Mouse (Mus musculus) CH12.LX (cell line): Measurements from ENCODE around the gene Plekhb2. TPM values are rescaled to one million over a fixed set of nuclear protein-coding genes. Genes with fewer than 3 reads are reported as not detected.

Experiments used
- DNase-seq: peaks from one replicate; pipeline ENCODE4 v3.0.0-alpha.2; 2013; ENCODE audit errors: extremely low read depth
- H3K27ac ChIP-seq: 2 replicates; pipeline ENCODE4 v1.5.1; 2012; ENCODE audit warnings: low read depth, mild to moderate bottlenecking, control low read depth, moderate library complexity; ENCODE audit not compliant: insufficient read depth
- H3K27me3 ChIP-seq: replicated peaks from 2 replicates; pipeline ENCODE3; 2012; ENCODE audit warnings: inconsistent platforms
- H3K36me3 ChIP-seq, 2 experiments: replicated peaks in 1 of 2; 2 replicates each; pipeline versions ENCODE3 to v1.6.1; 2012; ENCODE audit warnings: inconsistent platforms in 1 of 2, low read length in 1 of 2, mild to moderate bottlenecking in 1 of 2, mixed read lengths in 1 of 2, moderate library complexity in 1 of 2; ENCODE audit not compliant: control insufficient read depth in 1 of 2, insufficient read depth in 1 of 2
- H3K4me1 ChIP-seq, 2 experiments: 2 replicates each; pipeline ENCODE4 v1.6.1; 2012; ENCODE audit warnings: inconsistent platforms in 1 of 2, moderate library complexity in 1 of 2; ENCODE audit not compliant: insufficient read depth in 2 of 2, control insufficient read depth in 1 of 2
- H3K4me2 ChIP-seq: 2 replicates; pipeline ENCODE4 v1.6.1; 2012; ENCODE audit warnings: low read depth, mild to moderate bottlenecking, control low read depth; ENCODE audit not compliant: poor library complexity, insufficient read depth, severe bottlenecking
- H3K4me3 ChIP-seq, 3 experiments: fragments of 150-350 bp in 1 of 3; sonication (generic) in 1 of 3; replicated peaks in 1 of 3; 2 replicates each; pipeline versions ENCODE3 to v1.5.1; 2011 to 2012; ENCODE audit warnings: low read depth in 2 of 3, low read length in 2 of 3, mild to moderate bottlenecking in 2 of 3, moderate library complexity in 2 of 3, control low read depth in 1 of 3, improper control_type of control experiment in 1 of 3, inconsistent platforms in 1 of 3, mixed read lengths in 1 of 3; ENCODE audit not compliant: poor library complexity in 1 of 3
- H3K79me2 ChIP-seq: replicated peaks from 2 replicates; pipeline ENCODE4 v1.6.1; 2012; ENCODE audit warnings: mild to moderate bottlenecking, moderate library complexity; ENCODE audit not compliant: control insufficient read depth, poor library complexity, insufficient read depth, severe bottlenecking; ENCODE audit errors: extremely low read depth
- H3K9ac ChIP-seq: 2 replicates; pipeline ENCODE4 v1.6.1; 2012; ENCODE audit warnings: low read depth, mild to moderate bottlenecking, control low read depth, moderate library complexity; ENCODE audit not compliant: insufficient read depth
- H3K9me3 ChIP-seq: replicated peaks from 2 replicates; pipeline ENCODE3; 2012; ENCODE audit warnings: low read length, inconsistent platforms, mixed read lengths
- CHD2 ChIP-seq: IDR thresholded peaks from 2 replicates; pipeline ENCODE4 v1.6.1; 2011; ENCODE audit warnings: low read length, improper control_type of control experiment
- CTCF ChIP-seq, 2 experiments: IDR thresholded peaks in 1 of 2; conservative IDR thresholded peaks in 1 of 2; 2 replicates each; pipeline ENCODE4 v1.5.1; 2011 to 2012; ENCODE audit warnings: low read depth in 2 of 2, low read length in 2 of 2, improper control_type of control experiment in 1 of 2, inconsistent platforms in 1 of 2, mild to moderate bottlenecking in 1 of 2, moderate library complexity in 1 of 2
- EP300 ChIP-seq: IDR thresholded peaks from 2 replicates; pipeline ENCODE4 v1.6.1; 2011; ENCODE audit warnings: low read length, improper control_type of control experiment
- GABPA ChIP-seq: IDR thresholded peaks from 2 replicates; pipeline ENCODE4 v1.6.1; 2012; ENCODE audit warnings: low read depth, low read length, improper control_type of control experiment, inconsistent platforms; ENCODE audit not compliant: insufficient replicate concordance
- MAZ ChIP-seq: IDR thresholded peaks from 2 replicates; pipeline ENCODE4 v1.6.1; 2012; ENCODE audit warnings: low read depth, mild to moderate bottlenecking, inconsistent platforms, low read length, improper control_type of control experiment, moderate library complexity
- MYC ChIP-seq: IDR thresholded peaks from 2 replicates; pipeline ENCODE4 v1.6.1; 2011; ENCODE audit warnings: low read depth, mild to moderate bottlenecking, improper control_type of control experiment, low read length
- NRF1 ChIP-seq: IDR thresholded peaks from 2 replicates; pipeline ENCODE4 v1.6.1; 2014; ENCODE audit warnings: low read depth, mild to moderate bottlenecking, inconsistent platforms, low read length, improper control_type of control experiment, moderate library complexity
- PAX5 ChIP-seq: IDR thresholded peaks from 2 replicates; pipeline ENCODE4 v1.6.1; 2012; ENCODE audit warnings: low read length, inconsistent platforms, mixed read lengths
- RAD21 ChIP-seq: IDR thresholded peaks from 2 replicates; pipeline ENCODE4 v1.6.1; 2011; ENCODE audit warnings: low read depth, mild to moderate bottlenecking, low read length, improper control_type of control experiment, moderate library complexity
- SMC3 ChIP-seq: IDR thresholded peaks from 2 replicates; pipeline ENCODE4 v1.6.1; 2011; ENCODE audit warnings: low read depth, low read length, improper control_type of control experiment
- TBP ChIP-seq: conservative IDR thresholded peaks from 2 replicates; pipeline ENCODE4 v1.6.1; 2011; ENCODE audit warnings: low read depth, low read length, improper control_type of control experiment
- TCF12 ChIP-seq: IDR thresholded peaks from 2 replicates; pipeline ENCODE4 v1.6.1; 2014; ENCODE audit warnings: low read depth, mild to moderate bottlenecking, inconsistent platforms, low read length, improper control_type of control experiment
- USF1 ChIP-seq: IDR thresholded peaks from 2 replicates; pipeline ENCODE4 v1.6.1; 2014; ENCODE audit warnings: low read depth, mild to moderate bottlenecking, inconsistent platforms, low read length, improper control_type of control experiment
- ZKSCAN1 ChIP-seq: IDR thresholded peaks from 2 replicates; pipeline ENCODE4 v1.6.1; 2012; ENCODE audit warnings: low read depth, inconsistent platforms, low read length, improper control_type of control experiment, borderline replicate concordance
- dilution Hi-C: fragments of 300-500 bp; cut with MboI; formaldehyde crosslinking; loops from 2 replicates; pipeline ENCODE4 v1.14.3; 2020; ENCODE audit warnings: low sequenced_read_pairs; ENCODE audit not compliant: extremely low pct_unique_long_range_greater_than_20kb, extremely low pct_ligation_motif_present
- in situ Hi-C: fragments of 300-500 bp; cut with MboI; formaldehyde crosslinking; loops from 3 replicates; pipeline ENCODE4 v1.14.3; 2019; ENCODE audit warnings: low sequenced_read_pairs, low pct_ligation_motif_present, low pct_unique_long_range_greater_than_20kb, mixed read lengths
- polyA plus RNA-seq: library from polyadenylated mRNA; unstranded; fragments of >175 nt; gene quantifications from 2 replicates; pipeline ENCODE4 v1.2.1, GENCODE M21; 2012; ENCODE audit warnings: low read depth; ENCODE audit not compliant: insufficient read length
- total RNA-seq, 2 experiments: library from RNA; depleted of rRNA; stranded (reverse); fragments of 300-350 nt in 1 of 2; fragments of >200 nt in 1 of 2; gene quantifications; 2 replicates each; pipeline ENCODE4 v1.2.3; 2012 to 2014

Plekhb2 gene
- total and polyA plus RNA-seq, 3 experiments, result 21.0 to 44.8 (median 23.8) TPM

- in situ Hi-C loops, result loop anchor here (25.0 kb wide), 1 partner anchor 383 kb away; no protein-coding TSS in a partner anchor
- Histone ChIP-seq H3K27ac (no peak overlapping the region), H3K27me3 (no peaks in the 10 kb centered on the region), H3K4me1 (no peaks in the 10 kb centered on the region), H3K4me3 (no peak overlapping the region), H3K9ac (no peak overlapping the region), H3K9me3 (peaks cover 5% of the 10 kb centered on the region), H3K4me2 (no peak overlapping the region), H3K36me3 (peaks cover 10 to 50% of the 10 kb centered on the region in 2 experiments), H3K79me2 (no peaks in the 10 kb centered on the region)
- dilution Hi-C loops, result no loop called here
- no peak for DNase-seq
- no peak for TF ChIP-seq RAD21
- TF ChIP-seq EP300, result no peak
- no peak for TF ChIP-seq NRF1
- no peak for TF ChIP-seq SMC3
- no peak for TF ChIP-seq GABPA
- no peak for TF ChIP-seq ZKSCAN1
- TF ChIP-seq TCF12, result no peak
- TF ChIP-seq PAX5, result no peak
- TF ChIP-seq USF1, result no peak
Measured at GRCm38 (mm10) chr1:34879611-34880010, 29.8 kb downstream of the Plekhb2 start.

GRCm38 (mm10) chr1:34883776-34884175 is 34.0 kb downstream of the Plekhb2 start:
- Histone ChIP-seq H3K79me2 (no peaks in the 10 kb centered on the region), H3K9ac (no peak overlapping the region), H3K36me3 (peaks cover 0 to 8% of the 10 kb centered on the region in 2 experiments), H3K27me3 (no peaks in the 10 kb centered on the region), H3K4me3 (no peak overlapping the region), H3K4me1 (no peaks in the 10 kb centered on the region), H3K27ac (no peak overlapping the region), H3K4me2 (no peak overlapping the region), H3K9me3 (peaks cover 5% of the 10 kb centered on the region)
- DNase-seq, result no peak
- dilution Hi-C loops (no loop called here), in situ Hi-C loops (loop anchor here (25.0 kb wide), 1 partner anchor 379 kb away; no protein-coding TSS in a partner anchor)
- TF ChIP-seq MAZ (no peak), CHD2 (no peak), CTCF (conservative IDR thresholded peaks at IDR 0.05 in 1 of 2, IDR thresholded peaks at IDR 0.05 in 1 of 2; ENCODE audit: low read depth in 2 of 2, low read length in 2 of 2) (no peak), MYC (no peak), TBP (no peak)
